Mouse (Mus musculus) liver, embryonic 11.5 days (tissue): ENCODE data around the gene Zfp457. TPM values are rescaled to one million over a fixed set of nuclear protein-coding genes. Genes with fewer than 3 reads are reported as not detected.
"Not testable (repeated sequence)": the region's sequence is repeated elsewhere in the genome, so short reads cannot be mapped to it uniquely, and the experiment has no call there.

Source experiments
- ATAC-seq: fragments of 200-750 bp; cut with Nextera tagmentation; replicated peaks from 2 replicates; pipeline ENCODE4 v1.8.0; 2017; ENCODE audit warnings: moderate number of reproducible peaks, mild to moderate bottlenecking, moderate TSS enrichment, moderate library complexity; ENCODE audit not compliant: low FRiP score
- DNase-seq: peaks from one replicate; pipeline ENCODE4 v3.0.0-alpha.2; 2017; ENCODE audit warnings: low spot score
- H3K27ac ChIP-seq: fragments of 300-500 bp; sonication (generic); 2 replicates; pipeline ENCODE4 v1.5.1; 2014; ENCODE audit warnings: mild to moderate bottlenecking, low read depth, low read length, control low read depth
- H3K27me3 ChIP-seq: fragments of 300-500 bp; sonication (generic); replicated peaks from 2 replicates; pipeline ENCODE4 v1.6.1; 2014; ENCODE audit warnings: low read length, mixed read lengths; ENCODE audit not compliant: control insufficient read depth, insufficient read depth
- H3K36me3 ChIP-seq: fragments of 300-500 bp; sonication (generic); 2 replicates; pipeline ENCODE4 v1.6.1; 2014; ENCODE audit warnings: mild to moderate bottlenecking, low read length, moderate library complexity, mixed read lengths; ENCODE audit not compliant: control insufficient read depth, insufficient read depth
- H3K4me1 ChIP-seq: fragments of 300-500 bp; sonication (generic); replicated peaks from 2 replicates; pipeline ENCODE4 v1.6.1; 2014; ENCODE audit warnings: low read length, mixed read lengths; ENCODE audit not compliant: control insufficient read depth, insufficient read depth
- H3K4me2 ChIP-seq: fragments of 300-500 bp; sonication (generic); 2 replicates; pipeline ENCODE4 v1.6.1; 2014; ENCODE audit warnings: mild to moderate bottlenecking, control low read depth, moderate library complexity
- H3K4me3 ChIP-seq: fragments of 300-500 bp; sonication (generic); 2 replicates; pipeline ENCODE4 v1.5.1; 2014; ENCODE audit warnings: low read depth, low read length, control low read depth
- H3K9ac ChIP-seq: fragments of 300-500 bp; sonication (generic); 2 replicates; pipeline ENCODE4 v1.6.1; 2014; ENCODE audit warnings: low read depth, low read length, control low read depth
- H3K9me3 ChIP-seq: fragments of 300-500 bp; sonication (generic); 2 replicates; pipeline ENCODE4 v1.6.1; 2016; ENCODE audit warnings: low read length, inconsistent platforms, mixed read lengths; ENCODE audit not compliant: control insufficient read depth
- WGBS: fragments of 180-500 bp; shearing (Covaris S2); extraction: QIAGEN DNeasy Blood & Tissue Kit; methylation state at CpG from one replicate; pipeline ENCODE4 v1.1.7; 2014; 5-methylcytosine and 5-hydroxymethylcytosine counted together
- polyA plus RNA-seq: library from polyadenylated mRNA; unstranded; fragments of >200 nt; fragmentation: Nextera tagmentation; extraction: Ambion mirVana; gene quantifications from 2 replicates; pipeline ENCODE4 v1.2.1, GENCODE M21; 2014

Gene Zfp457
- polyA plus RNA-seq: 0.40 TPM in 1 of 2 replicates, not detected in the other

GRCm38 (mm10) chr13:67305822-67306672 is at the start of gene Zfp457:
Zfp457 (minus strand) TSS chr13:67306485.
- no peaks in the 10 kb centered on the region for H3K27me3 ChIP-seq
- H3K4me3 ChIP-seq: peak within 1 kb of the TSS; percentile 50
- H3K4me2 ChIP-seq: peak within 1 kb of the TSS; percentile 55
- H3K9me3 ChIP-seq: no peaks in the 10 kb centered on the region
- peak; percentile 79 for DNase-seq
- no peaks in the 10 kb centered on the region for H3K36me3 ChIP-seq
- H3K27ac ChIP-seq: no peak within 1 kb of the TSS
- peak within 1 kb of the TSS; percentile 62 for H3K9ac ChIP-seq
- WGBS: 10% methylated on average over 16 of the region's 16 CpGs
- H3K4me1 ChIP-seq: 0 out of 2 replicates have a peak, but pooled peaks cover 2% of the 10 kb centered on the region
- ATAC-seq: peak; percentile 96

- no peak overlapping the region for H3K4me2 ChIP-seq
- H3K9me3 ChIP-seq: no peaks in the 10 kb centered on the region
- H3K36me3 ChIP-seq: no peaks in the 10 kb centered on the region
- ATAC-seq (no peak), DNase-seq (no peak)
- no peaks in the 10 kb centered on the region for H3K27me3 ChIP-seq
- no peaks in the 10 kb centered on the region for H3K4me1 ChIP-seq
- no peak overlapping the region for H3K9ac ChIP-seq
- no peak overlapping the region for H3K4me3 ChIP-seq
- no peak overlapping the region for H3K27ac ChIP-seq
Observed at GRCm38 (mm10) chr13:67351854-67352253, 45.6 kb upstream of the Zfp457 start.

- Histone ChIP-seq H3K27me3 (no peaks in the 10 kb centered on the region), H3K36me3 (peaks cover 6% of the 10 kb centered on the region), H3K4me3 (no peak overlapping the region), H3K9me3 (no peaks in the 10 kb centered on the region), H3K27ac (no peak overlapping the region), H3K4me2 (no peak overlapping the region), H3K4me1 (no peaks in the 10 kb centered on the region), H3K9ac (no peak overlapping the region)
- WGBS: 90% methylated on average over 2 of the region's 2 CpGs
- ATAC-seq (no peak), DNase-seq (no peak)
Observed at GRCm38 (mm10) chr13:67343422-67343821, 37.1 kb upstream of the Zfp457 start.

GRCm38 (mm10) chr13:67332877-67333276 is 26.6 kb upstream of the Zfp457 start:
- no peaks in the 10 kb centered on the region; the same call in 1 of the 2 replicates for H3K9me3 ChIP-seq
- H3K9ac ChIP-seq: peak overlapping the region; percentile 37; the same call in 1 of the 2 replicates
- peak overlapping the region; percentile 60 for H3K4me2 ChIP-seq
- no peak overlapping the region for H3K27ac ChIP-seq
- H3K27me3 ChIP-seq: no peaks in the 10 kb centered on the region
- peak overlapping the region; percentile 62 for H3K4me3 ChIP-seq
- H3K36me3 ChIP-seq: no peaks in the 10 kb centered on the region; the same call in 1 of the 2 replicates
- WGBS: 62% methylated on average over 1 of the region's 1 CpGs
- 0 out of 2 replicates have a peak, but pooled peaks cover 5% of the 10 kb centered on the region for H3K4me1 ChIP-seq
- no peak for DNase-seq
- ATAC-seq: 0 out of 2 replicates have a peak, but pooled peaks have one; percentile 6

- 0 out of 2 replicates have a peak, but pooled peaks cover 5% of the 10 kb centered on the region for H3K4me1 ChIP-seq
- WGBS: 17% methylated on average over 17 of the region's 17 CpGs
- H3K36me3 ChIP-seq: no peaks in the 10 kb centered on the region; the same call in 1 of the 2 replicates
- H3K9me3 ChIP-seq: no peaks in the 10 kb centered on the region; the same call in 1 of the 2 replicates
- no peak within 1 kb of the TSS for H3K27ac ChIP-seq
- peak; percentile 66 for DNase-seq
- no peaks in the 10 kb centered on the region for H3K27me3 ChIP-seq
- H3K9ac ChIP-seq: peak within 1 kb of the TSS; percentile 37
- peak; percentile 87 for ATAC-seq
- peak within 1 kb of the TSS; percentile 60 for H3K4me2 ChIP-seq
- peak within 1 kb of the TSS; percentile 62 for H3K4me3 ChIP-seq
Observed at GRCm38 (mm10) chr13:67332019-67332724, 25.9 kb upstream of the Zfp457 start, which contains the start of gene Zfp595. Zfp595 (minus strand) TSS chr13:67332570.

GRCm38 (mm10) chr13:67306718-67307117 is 433 bp upstream of the Zfp457 start:
- Histone ChIP-seq H3K4me3 (peak overlapping the region; percentile 50; the same call in 1 of the 2 replicates), H3K36me3 (no peaks in the 10 kb centered on the region), H3K27me3 (no peaks in the 10 kb centered on the region), H3K4me1 (0 out of 2 replicates have a peak, but pooled peaks cover 2% of the 10 kb centered on the region), H3K9ac (peak overlapping the region; percentile 62), H3K4me2 (peak overlapping the region; percentile 55), H3K9me3 (no peaks in the 10 kb centered on the region), H3K27ac (no peak overlapping the region)
- 40% methylated on average over 5 of the region's 5 CpGs for WGBS
- DNase-seq (no peak), ATAC-seq (peak; percentile 29)

GRCm38 (mm10) chr13:67278314-67278713 is 28.0 kb downstream of the Zfp457 start, which contains the start of gene Zfp458:
Zfp458 (minus strand) TSS chr13:67278466.
- WGBS: 40% methylated on average over 7 of the region's 7 CpGs
- Histone ChIP-seq H3K4me1 (no peaks in the 10 kb centered on the region), H3K4me3 (no peak within 1 kb of the TSS), H3K27me3 (no peaks in the 10 kb centered on the region), H3K9ac (no peak within 1 kb of the TSS), H3K9me3 (no peaks in the 10 kb centered on the region), H3K36me3 (no peaks in the 10 kb centered on the region), H3K4me2 (no peak within 1 kb of the TSS), H3K27ac (no peak within 1 kb of the TSS)
- no peak for DNase-seq
- no peak for ATAC-seq

GRCm38 (mm10) chr13:67269383-67270065 is 36.8 kb downstream of the Zfp457 start:
- not testable (repeated sequence) for H3K27me3 ChIP-seq, H3K4me1 ChIP-seq, H3K36me3 ChIP-seq, DNase-seq, H3K9me3 ChIP-seq, H3K27ac ChIP-seq
- Histone ChIP-seq H3K9ac (peak overlapping the region; percentile 74), H3K4me3 (peak overlapping the region; percentile 79), H3K4me2 (peak overlapping the region; percentile 79)
- ATAC-seq: peak; percentile 45
- WGBS: 47% methylated on average over 8 of the region's 9 CpGs
